Mouse (Mus musculus): ENCODE data around the gene Mycbpap. TPM values are rescaled to one million over a fixed set of nuclear protein-coding genes. Genes with fewer than 3 reads are reported as not detected.

Gene Mycbpap
- total RNA-seq, 2 experiments from 2014 or later: not detected

DNA sequence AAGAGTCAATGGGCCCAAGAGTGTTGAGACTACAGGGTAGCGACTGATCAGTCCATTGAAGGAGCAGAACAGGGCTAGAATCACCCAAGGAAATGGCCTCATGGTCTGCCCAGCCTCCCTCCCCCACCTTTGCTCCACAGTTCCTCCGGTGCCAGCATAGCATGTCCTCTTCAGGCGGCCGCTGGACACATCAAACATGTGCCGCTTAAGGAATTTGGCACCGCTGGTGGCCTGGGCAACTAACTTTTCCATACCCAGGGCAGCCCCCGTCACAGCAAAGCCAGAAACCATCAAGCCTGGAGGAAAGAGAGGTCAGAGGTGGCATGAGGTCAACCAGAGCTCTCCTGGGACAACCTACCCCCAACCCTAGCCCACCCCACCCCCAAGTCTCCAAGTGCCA lies 39.6 kb downstream of the Mycbpap start:
- no peak for DNase-seq (ENCODE audit: low spot score)

DNA sequence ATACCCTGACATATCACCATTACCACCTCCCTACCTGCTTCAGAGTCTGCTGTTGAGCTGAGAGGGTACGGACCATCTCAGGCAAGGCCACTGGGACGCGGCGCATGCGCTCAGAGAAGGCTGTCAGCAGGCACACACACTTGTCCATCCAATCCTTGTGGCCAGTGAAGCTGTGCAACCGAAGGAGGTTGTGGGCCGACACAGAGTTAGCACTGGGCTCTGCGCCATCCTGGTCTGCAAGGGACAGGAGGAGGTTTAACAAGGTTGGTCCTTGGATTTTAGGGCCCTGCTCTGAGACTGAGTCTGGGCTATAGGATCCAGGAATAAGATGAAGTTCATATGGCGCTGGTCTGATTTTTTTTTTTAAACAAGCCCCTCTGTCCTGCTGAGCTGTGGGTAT lies 41.2 kb downstream of the Mycbpap start:
- DNase-seq (ENCODE audit: low spot score): no peak

DNA sequence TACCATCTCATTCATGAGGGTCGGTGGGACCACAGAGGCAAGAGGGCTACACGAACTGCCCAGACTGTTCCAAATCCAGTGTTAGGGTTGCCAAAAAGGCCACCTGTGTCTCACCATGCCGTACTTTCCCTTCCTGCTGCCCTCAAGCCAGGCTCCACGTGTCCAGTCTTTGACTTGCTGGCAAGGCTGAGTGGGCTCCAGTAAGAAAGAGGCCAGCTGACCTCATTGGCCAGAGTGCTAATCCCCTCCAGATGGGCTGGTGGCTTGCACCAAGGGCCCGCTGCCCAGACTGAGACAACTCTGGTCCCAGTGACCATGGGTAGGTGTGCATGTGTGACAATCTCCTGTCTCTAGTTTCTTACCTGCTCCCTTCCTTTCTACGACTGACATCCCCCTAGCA lies 43.9 kb downstream of the Mycbpap start:
- DNase-seq (ENCODE audit: low spot score): no peak

DNA sequence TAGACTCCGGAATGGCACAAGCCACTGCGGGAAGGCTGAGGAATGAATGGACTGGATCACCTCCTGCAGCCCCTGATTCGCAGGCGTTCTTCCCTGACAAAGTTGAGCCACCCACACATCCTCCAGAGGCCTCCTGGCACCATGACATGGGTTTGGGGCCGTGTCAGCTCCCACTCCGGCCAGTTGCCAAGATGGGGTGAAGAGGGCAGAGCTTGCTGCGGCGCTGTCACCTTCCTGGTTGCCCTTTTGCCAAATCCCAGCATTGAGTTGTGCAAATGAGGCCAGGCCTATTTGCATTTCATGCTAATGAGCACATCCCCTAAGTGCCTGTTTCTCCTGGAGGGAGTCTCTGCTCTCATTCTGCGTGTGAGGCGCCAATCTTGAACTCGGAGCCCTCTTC lies 45.8 kb downstream of the Mycbpap start:
- DNase-seq (ENCODE audit: low spot score): no peak

DNA sequence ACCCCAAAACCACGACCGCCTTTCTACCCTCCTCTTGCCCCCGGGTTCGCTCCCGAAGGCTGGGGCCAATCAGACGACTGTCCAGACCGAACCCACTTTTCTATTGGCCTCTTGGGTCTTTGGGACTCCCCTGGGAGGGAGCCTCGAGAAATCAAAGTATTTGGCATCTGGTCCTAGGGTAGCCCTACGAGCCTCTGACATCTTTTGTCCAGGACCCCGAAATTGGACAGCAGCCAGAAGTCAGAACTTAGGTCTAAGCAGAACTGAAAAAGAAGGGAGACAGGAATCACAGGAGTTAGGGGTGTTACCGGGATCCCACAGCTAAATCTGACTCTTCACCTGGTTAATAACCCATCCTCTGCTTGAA lies 47.0 kb downstream of the Mycbpap start:
- DNase-seq (ENCODE audit: low spot score): no peak

DNA sequence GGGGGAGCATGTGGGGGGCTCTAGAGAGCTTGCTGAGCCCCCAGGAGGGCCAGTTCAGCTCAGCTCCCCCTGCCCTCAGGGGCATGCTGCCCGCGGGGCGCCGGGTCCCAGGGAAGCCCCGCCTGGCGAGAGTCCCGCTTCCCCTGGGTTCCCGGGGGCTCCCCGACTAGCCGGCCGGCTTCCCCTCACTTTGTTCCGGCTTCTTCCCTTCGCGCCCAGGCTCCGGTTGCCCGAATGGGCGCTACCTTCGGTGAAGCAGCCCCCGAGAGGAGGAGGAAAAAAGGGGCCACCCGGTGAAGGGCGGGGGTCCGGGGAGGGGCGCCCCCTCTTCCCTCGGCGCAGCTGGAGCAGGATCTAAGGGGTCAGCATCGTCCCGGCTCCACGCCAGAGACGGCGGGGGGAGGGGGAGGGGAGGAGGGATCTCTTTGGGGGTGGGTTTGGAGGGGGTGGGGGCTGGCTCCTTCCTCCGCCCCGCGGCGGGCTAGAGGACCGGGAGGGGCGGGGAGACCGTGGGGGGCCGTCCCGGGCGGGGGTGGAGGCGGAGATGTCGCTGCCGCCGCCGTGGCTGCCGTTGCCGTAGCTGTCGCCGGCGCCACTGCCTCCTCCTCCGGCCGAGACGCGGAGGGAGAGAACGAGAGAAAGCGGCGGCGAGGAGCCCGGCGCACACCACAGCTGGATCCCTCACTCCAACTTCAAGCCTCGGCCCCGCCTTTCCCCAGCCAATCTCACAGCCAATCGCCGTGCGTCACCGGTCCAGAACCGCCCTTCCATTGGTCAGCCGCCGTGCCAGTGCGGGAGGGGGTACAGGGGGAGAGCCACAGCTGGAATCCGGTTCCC lies 47.6 kb downstream of the Mycbpap start, which contains the start of gene Cacna1g:
Cacna1g (minus strand) TSS at position 492 of the 837 bp plus-strand sequence.
- peak; percentile 87 for DNase-seq (ENCODE audit: low spot score)

DNA sequence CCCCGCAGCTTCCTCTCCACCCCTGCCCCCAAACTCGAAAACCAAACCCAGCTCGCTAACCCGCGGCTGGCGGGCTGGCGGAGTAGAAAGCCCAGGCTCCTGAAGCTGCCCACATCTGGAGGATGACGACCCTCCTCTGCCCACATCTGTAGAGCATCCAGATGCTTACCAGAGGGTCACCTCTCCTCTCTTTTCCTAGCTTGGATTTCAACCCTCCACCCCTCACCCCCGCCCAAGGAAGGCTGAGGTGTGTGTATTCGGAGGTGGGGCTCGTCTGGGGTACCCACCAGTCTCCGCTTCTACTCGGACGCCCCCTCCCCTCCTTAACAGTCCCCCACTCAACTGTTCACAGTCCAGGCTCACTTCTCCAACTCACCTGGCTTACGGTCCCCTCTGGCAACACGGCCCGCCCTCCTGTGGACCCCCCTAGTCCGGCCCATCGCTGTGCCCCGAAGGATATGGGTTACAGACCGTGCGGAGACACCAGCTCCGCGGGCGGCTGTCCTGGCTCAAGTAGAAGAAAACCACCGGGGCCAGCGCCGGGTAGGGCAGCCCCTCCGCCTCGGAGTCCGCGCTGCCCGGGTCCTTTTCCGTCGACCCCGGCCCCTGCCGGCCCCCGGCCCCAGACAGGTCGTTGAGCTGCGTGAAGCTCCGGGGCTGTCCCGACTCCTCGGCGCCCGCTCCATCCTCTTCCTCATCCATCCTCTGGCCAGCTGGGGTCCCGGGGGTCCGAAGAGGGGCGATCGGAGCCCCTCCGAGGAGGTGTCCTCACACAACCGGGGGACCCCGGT lies 48.4 kb downstream of the Mycbpap start:
- no peak for DNase-seq (ENCODE audit: low spot score)

DNA sequence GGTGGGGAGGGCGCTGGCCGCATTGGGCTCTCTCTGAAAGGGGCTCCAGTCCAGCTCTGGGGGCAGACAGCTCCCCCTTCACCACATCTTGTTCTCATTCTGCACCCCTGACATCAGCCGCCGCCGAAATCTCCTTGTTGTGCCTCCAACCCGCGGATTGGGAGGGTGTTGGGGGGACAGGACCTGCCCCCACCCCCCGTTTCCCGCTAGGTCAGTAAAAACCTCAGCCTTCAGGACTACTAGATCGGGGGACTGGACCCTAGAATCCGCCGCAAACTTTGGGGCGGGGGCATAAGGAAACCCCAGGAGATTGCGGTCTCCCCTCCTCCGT lies 49.0 kb downstream of the Mycbpap start:
- no peak for DNase-seq (ENCODE audit: low spot score)

DNA sequence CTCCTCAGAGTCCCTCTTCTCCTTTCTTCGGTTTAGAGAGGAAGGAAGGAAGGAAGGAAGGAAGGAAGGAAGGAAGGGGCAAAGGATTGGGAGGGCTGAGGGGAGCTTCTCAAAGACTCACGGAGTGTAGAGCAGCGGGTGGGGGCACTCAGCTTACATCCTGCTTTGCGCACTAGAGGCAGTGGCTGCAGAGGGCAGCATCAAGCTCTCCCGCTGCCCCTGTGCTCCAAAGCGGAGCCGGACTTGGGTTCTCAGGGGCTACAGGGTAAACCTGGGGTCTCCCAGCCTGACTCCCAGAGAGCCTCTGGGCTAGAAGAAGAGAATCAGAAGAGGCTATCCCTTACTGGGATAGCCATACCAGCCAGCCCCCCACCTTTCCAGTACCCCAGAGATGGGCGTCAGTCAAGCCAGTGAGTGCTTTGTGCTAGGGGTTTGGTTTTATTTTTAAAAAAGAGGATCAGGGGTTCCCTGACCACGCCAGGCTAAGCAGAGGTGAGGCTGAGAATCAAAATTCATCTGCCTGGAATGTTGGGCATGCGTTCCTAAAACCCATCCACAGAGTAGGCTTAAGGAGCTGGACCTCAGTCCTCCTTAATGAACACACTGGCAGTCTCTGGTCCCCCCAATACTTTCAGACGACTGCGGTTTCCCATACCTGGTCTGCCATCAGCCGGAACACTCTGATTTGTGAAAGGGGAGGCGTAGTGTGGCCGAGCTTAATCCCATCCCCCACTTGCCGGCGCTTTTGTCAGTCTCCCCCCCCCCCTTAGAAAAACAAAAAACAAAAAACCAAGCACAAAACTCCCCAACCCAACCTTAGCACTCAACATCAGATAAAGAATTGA lies 49.6 kb downstream of the Mycbpap start:
- DNase-seq (ENCODE audit: low spot score): no peak

DNA sequence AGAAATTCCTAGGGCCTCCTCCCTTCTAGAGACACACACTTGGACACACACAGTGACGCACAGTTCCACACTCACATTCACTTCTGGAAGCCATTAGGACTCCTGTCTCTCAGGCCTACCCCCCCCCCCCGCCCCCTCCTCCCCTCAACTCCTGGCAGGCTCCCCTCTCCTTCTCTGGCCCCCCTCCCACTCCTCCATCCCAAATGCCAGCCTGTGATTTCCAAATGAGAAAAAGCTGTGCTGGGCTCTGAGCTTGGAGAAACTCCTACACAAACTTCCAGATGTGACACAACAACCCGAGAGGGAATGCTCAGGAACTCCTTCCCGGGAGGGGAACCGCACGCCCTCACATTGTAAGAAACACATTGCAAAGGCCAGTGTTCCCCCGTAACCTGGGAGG lies 51.2 kb downstream of the Mycbpap start:
- DNase-seq (ENCODE audit: low spot score): no peak

DNA sequence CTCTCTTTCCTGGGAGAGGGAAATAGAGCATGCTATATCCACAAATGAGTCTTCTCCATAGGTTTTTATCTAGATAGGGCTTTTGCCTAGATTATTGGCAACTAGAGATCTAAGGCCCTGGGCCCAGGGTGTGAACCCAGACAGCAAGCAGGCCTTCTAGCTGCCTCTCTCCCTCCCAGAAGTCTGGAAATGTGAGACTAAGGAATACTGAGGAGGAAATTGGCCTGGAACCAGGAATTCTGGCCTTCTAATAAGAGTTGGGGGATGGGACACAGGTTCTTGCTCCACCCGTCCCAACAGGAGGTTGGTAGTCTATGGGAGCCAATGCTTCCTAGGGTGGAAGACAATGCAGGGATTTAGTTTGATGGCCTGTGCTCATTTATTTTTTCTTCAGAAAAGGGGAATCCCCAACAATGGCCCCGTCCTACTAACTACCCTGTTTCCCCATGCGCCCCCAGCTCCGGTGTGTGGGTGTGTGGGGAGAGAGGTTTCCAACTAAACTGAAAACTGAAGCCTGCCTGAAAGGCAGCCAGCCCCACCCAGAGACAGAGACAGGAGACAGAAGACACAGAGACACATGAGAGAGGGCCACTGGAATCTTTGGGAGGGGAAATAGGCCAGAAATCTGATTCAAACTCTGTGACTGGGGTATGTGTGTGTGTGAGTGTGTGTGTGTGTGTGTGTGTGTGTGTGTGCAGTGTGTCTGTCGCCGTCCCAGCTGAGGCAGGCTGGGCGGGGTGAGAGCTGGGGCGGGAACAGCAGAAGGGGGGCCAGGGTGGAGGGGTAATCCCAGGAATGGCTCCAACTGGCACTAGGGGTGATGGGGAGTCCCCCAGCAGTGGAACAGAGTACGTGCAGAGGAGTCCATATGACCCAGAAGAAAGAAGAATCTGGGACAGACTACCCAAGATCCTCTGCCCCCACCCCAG lies 52.1 kb downstream of the Mycbpap start:
- DNase-seq (ENCODE audit: low spot score): peak; percentile 31

DNA sequence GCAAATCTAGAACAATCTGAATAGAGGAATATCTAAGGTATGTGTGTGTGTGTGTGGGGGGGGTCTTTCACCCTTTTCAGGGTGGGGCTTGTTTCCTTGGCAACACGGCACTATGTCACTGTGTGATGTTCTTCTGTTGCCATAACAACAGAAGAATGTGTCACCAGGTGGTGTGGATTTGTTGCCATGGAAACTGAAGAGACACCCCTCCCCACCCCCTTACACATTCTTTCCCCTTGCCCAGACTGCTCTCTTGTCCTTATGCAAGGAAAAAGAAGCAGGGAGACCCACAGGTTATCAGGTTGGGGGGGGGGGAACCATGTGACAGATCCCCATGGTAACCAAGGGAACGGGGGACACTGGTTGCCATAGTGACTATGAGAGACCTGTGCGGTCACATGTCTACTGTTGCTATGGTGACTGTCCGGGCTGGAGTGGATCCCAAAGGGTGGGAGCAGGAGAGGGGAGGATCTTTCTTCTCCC lies 52.9 kb downstream of the Mycbpap start:
- DNase-seq (ENCODE audit: low spot score): no peak

DNA sequence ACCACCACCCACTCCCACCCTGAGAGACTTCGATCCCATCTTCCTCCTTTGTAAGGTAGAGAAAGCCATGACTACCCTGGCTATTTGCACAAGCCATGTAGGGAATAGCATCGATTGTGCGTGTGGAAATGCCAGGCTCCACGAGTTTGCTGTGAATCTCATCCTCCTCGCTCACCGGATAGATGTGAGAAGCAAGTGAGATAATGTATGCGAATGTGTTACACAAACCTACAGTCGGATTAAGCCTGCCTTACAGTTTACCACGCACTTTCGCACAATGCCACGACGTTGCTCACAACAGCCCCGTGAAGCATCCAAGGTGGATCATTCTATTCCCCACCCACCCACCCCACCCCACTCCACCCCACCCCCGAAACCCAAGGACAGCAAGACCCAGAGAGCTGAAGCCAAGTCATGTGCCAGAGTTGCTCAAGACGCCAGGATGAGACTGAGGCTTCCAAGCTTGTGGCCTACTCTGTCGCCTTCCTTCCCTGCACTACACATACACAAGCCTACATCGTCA lies 55.1 kb downstream of the Mycbpap start:
- no peak for DNase-seq (ENCODE audit: low spot score)

DNA sequence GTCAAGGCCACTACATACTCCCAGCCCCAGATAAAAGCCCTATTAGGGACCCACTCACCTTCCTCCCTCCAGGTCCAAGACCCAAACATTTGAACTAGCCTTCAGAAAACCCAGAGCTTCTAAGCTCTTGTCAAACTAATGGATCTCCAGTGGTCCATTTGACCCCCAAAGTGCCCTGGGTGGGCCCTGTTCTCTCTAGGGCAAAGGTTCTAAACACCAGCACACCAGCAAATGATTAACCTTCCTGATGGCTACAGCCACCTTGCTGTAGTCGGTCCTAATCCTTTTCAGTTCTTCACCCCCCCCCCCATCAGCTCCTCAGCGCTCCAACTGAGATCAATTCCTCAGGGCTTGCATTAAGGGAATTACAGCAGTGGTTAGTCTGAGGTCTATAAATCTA lies 57.4 kb downstream of the Mycbpap start:
- no peak for DNase-seq (ENCODE audit: low spot score)

DNA sequence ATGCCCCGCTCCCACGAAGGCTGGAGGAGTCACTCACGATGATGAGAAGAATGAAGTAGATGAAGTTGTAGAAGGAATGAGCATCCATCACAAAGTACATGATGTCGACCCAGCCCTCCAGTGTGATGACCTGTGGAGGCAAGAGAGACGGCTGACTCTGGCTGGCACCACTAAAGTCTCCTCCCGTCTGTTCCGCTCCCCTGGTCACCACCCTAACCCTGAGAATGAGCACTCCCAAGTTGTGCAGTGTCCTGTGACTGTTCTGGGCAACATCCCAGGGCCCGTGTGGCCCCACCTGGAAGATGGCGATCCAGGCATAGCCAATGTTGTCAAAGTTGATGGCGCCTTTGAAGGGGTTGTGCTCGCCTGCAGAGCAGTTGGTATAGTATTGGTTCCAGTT lies 59.7 kb downstream of the Mycbpap start:
- no peak for DNase-seq (ENCODE audit: low spot score)

DNA sequence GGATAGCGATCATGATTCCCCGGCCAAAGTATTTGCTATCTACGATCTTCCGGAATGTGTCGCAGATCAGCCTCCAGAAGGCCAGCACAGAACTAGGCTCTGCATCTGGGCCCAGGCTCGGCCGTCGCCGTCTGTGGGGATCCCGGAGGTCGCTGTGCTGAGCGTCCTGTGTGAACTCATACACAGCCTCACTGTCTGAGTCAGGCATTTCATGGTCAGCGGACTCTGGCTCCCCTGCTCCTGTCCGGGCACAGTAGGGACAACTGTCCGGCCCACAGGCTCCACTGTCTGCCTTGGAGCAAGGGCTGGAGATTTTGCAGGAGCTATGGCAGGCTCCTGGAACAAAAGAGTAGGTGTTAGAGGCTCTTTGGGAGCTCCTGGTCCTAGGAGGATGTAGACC lies 64.5 kb downstream of the Mycbpap start:
- DNase-seq (ENCODE audit: low spot score): no peak

DNA sequence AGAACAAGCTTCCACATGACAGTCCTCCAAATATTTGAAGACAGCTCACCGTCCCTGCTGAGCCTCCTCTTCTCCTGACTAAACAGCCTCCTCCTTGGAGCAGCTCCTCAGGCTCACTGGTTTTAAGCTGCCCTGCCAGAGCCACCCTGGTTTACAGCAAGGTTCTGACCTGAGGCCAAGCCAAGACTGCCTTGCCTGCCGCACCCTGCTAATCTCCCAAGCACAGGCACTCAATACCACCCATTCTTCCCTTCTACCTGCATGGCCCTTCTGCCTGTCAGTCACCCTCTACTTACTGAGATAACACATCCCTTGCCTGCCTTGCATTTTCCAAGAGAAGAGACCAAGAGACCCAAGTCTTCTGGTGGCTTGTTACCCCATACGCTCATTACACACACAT lies 65.2 kb downstream of the Mycbpap start:
- DNase-seq (ENCODE audit: low spot score): no peak

DNA sequence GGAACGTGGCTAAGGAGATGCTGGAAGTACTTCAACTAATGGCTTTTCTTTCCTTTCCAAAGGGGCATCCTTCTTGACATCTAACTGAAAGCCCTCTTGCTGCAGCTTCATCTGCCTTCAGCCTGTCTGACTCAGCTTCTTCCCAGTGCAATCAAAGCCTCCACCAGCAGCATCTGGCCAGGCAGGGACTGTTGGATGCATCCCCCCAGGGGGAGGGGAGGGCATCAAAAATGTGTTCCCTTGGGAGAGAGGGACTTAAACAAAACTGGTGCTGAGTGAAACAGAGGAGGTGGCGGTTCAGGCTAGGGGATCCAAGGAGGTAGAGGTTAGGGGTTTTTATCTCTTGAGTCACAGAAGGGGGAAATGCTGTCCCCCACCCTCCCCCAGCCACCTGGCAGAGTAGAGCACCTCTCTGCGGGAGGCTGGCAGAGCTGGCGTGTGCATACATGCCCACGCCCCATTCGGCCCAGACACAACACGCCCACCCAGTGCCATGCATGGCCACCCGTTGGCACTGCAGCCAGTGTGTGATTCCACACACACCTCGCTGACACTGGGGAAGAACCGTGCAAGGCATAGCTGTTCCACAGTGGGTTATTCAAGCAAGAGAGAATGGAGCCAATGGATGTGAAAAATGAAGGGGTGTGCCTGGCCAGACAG lies 66.3 kb downstream of the Mycbpap start:
- no peak for DNase-seq (ENCODE audit: low spot score)

DNA sequence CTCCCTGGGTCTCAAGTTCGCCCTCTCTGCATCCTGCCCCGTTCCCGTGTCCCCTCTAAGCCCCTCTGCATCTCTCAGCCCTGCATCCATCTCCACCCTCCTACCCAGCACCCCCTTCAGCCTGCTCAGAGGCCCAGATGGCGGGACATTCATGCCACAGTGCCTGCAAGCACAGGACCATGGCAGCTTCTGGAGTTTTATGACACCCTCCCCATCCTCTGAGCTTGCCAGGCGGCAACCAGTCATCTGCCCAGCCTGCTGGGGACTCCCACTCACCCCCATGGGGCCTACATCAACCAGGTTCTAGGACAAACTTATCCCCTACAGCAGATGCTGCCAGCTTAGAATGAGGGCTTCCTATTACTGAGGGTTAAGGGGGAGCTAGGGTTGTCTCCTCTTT lies 66.8 kb downstream of the Mycbpap start:
- DNase-seq (ENCODE audit: low spot score): no peak

Data from gastrocnemius, adult 18-20 months (tissue).